Mouse (Mus musculus): ENCODE data around the gene Msantd2.

- TF ChIP-seq POLR2A (IDR thresholded peaks at IDR 0.05; ENCODE audit: borderline replicate concordance, extremely low read depth, low read depth, low read length) (no peak), CTCF (IDR thresholded peaks at IDR 0.05; ENCODE audit: insufficient read depth, low read length) (no peak)
These were observed 6.6 kb downstream of the Msantd2 start for GRCm38 (mm10) chr9:37495761-37496160.
